Comparison of ENCODE assay signal across 8 mouse cellular contexts in genomic region chr2:181287338-181287957, GRCm38 (mm10). TPM values are rescaled to one million over a fixed set of nuclear protein-coding genes. Genes with fewer than 3 reads are reported as not detected.
DNase-seq lines count a peak whose midpoint lies in the region; ATAC-seq and TF ChIP-seq lines count a peak whose summit lies in the region.

No protein-coding gene starts in this region.

- peak overlapping the region; percentile 72 for H3K4me3 ChIP-seq in cerebellum, adult 2 months (replicated peaks; ENCODE audit: insufficient read depth, low read depth, low read length)
- peak overlapping the region; percentile 71 for H3K4me3 ChIP-seq in hindbrain, embryonic 14.5 days (replicated peaks; ENCODE audit: low read length)

- peaks cover 2% of the 10 kb centered on the region; the same call in 1 of the 2 replicates for H3K4me1 ChIP-seq in cerebellum, adult 2 months (ENCODE audit: control insufficient read depth, insufficient read depth, low read length)
- peaks cover 20% of the 10 kb centered on the region for H3K4me1 ChIP-seq in hindbrain, embryonic 14.5 days (replicated peaks; ENCODE audit: control insufficient read depth, insufficient read depth, low read length)

- H3K9ac ChIP-seq in hindbrain, embryonic 14.5 days = peak overlapping the region; percentile 97

- peaks cover 10% of the 10 kb centered on the region for H3K36me3 ChIP-seq in hindbrain, embryonic 14.5 days (replicated peaks; ENCODE audit: control insufficient read depth, insufficient read depth)

- TF ChIP-seq POLR2A in cerebellum, adult 2 months (IDR thresholded peaks at IDR 0.05; ENCODE audit: borderline replicate concordance, insufficient read depth, low read length) = peak; percentile 85

- peak; percentile 86 for DNase-seq in NIH3T3 (ENCODE audit: low read depth)
- peak; percentile 83 to 89 for DNase-seq in cerebellum, adult 2 months
- DNase-seq in hindbrain, embryonic 14.5 days (ENCODE audit: low spot score) = peak; percentile 79
- peak; percentile 74 to 84 for DNase-seq in left cerebral cortex, postnatal 25 days (ENCODE audit: low spot score in 2 of 2)
- DNase-seq in mesoderm, embryonic 11.5 days (ENCODE audit: low read depth, low spot score) = peak; percentile 80
- DNase-seq in right cerebral cortex, postnatal 25 days = peak; percentile 83
- peak; percentile 68 to 83 for DNase-seq in urinary bladder, postnatal 36 days (ENCODE audit: low spot score in 2 of 2)

- no peaks in the 10 kb centered on the region for H3K9me3 ChIP-seq in hindbrain, embryonic 14.5 days (ENCODE audit: control insufficient read depth, low read length)

- no peak for TF ChIP-seq CTCF in cerebellum, adult 2 months (IDR thresholded peaks at IDR 0.05; ENCODE audit: borderline replicate concordance, insufficient read depth, low read depth, low read length)

- peak; percentile 29; the same call in 1 of the 2 replicates for ATAC-seq in frontal cortex, adult (ENCODE audit: low TSS enrichment)
- peak; percentile 89 for ATAC-seq in hindbrain, embryonic 14.5 days (ENCODE audit: low FRiP score)

- 2% methylated on average over 49 of the region's 71 CpGs for WGBS in cerebellum, adult 2 months
- WGBS in hindbrain, embryonic 14.5 days = 0% methylated on average over 32 of the region's 71 CpGs

- no peaks in the 10 kb centered on the region for H3K27me3 ChIP-seq in cerebellum, adult 2 months (ENCODE audit: control insufficient read depth, insufficient read depth, low read length)
- no peaks in the 10 kb centered on the region for H3K27me3 ChIP-seq in hindbrain, embryonic 14.5 days (ENCODE audit: control insufficient read depth, insufficient read depth, low read length)

- peak overlapping the region; percentile 89 for H3K27ac ChIP-seq in cerebellum, adult 2 months (ENCODE audit: insufficient read depth, low read length)
- peak overlapping the region; percentile 98 for H3K27ac ChIP-seq in hindbrain, embryonic 14.5 days

- intact Hi-C loops in left cerebral cortex, postnatal 25 days (cut with DNase I) = loop anchor here (1.0 to 2.0 kb wide), 2 partner anchors 27 to 100 kb away; partner anchors contain the start of genes Ppdpf and Stmn3

- H3K4me2 ChIP-seq in hindbrain, embryonic 14.5 days (replicated peaks) = peak overlapping the region; percentile 80

RNA-seq across cellular contexts. Expression of gene Gmeb2, which starts 0.4 kb away (rescaled TPM):
- 28.7 and 30.1 TPM in 2 replicates for polyA plus RNA-seq in cerebellum, adult 2 months (2012; rRNA removed)
- polyA plus RNA-seq in hindbrain, embryonic 14.5 days (2014; fragmentation: Nextera tagmentation; extraction: Ambion mirVana) = 16.7 and 18.0 TPM in 2 replicates
- 10 to 100 TPM; 21.3 to 23.9 TPM for total RNA-seq in left cerebral cortex, postnatal 25 days (2021)

RNA-seq across cellular contexts. Expression of gene Stmn3, which starts 26.9 kb away (rescaled TPM):
- polyA plus RNA-seq in cerebellum, adult 2 months (2012; rRNA removed) = 1,100 TPM in 2 replicates
- polyA plus RNA-seq in hindbrain, embryonic 14.5 days (2014; fragmentation: Nextera tagmentation; extraction: Ambion mirVana) = 1,468 and 1,594 TPM in 2 replicates
- total RNA-seq in left cerebral cortex, postnatal 25 days (2021) = 100 to 1,000 TPM; 631 to 689 TPM

RNA-seq across cellular contexts. Expression of gene Rtel1, which starts 32.1 kb away (rescaled TPM):
- 88.5 and 103 TPM in 2 replicates for polyA plus RNA-seq in cerebellum, adult 2 months (2012; rRNA removed)
- polyA plus RNA-seq in hindbrain, embryonic 14.5 days (2014; fragmentation: Nextera tagmentation; extraction: Ambion mirVana) = 39.9 and 40.8 TPM in 2 replicates
- 10 to 100 TPM; 29.8 to 34.9 TPM for total RNA-seq in left cerebral cortex, postnatal 25 days (2021)

RNA-seq across cellular contexts. Expression of gene Helz2, which starts 45.6 kb away (rescaled TPM):
- polyA plus RNA-seq in cerebellum, adult 2 months (2012; rRNA removed) = 2.4 and 2.8 TPM in 2 replicates
- 0.22 and 0.70 TPM in 2 replicates for polyA plus RNA-seq in hindbrain, embryonic 14.5 days (2014; fragmentation: Nextera tagmentation; extraction: Ambion mirVana)
- 1 to 10 TPM; 2.2 to 2.5 TPM for total RNA-seq in left cerebral cortex, postnatal 25 days (2021)

Comparison
In these comparisons a context has a peak if more than half of its experiments do, and no peak if none do; other contexts are left out.
1. Peak in every context shown above with its lines: DNase-seq, ATAC-seq, H3K4me3 ChIP-seq and H3K27ac ChIP-seq.